Mouse (Mus musculus) hindbrain, embryonic 15.5 days (tissue): Measurements from ENCODE around the gene Clcn5. TPM values are rescaled to one million over a fixed set of nuclear protein-coding genes. Genes with fewer than 3 reads are reported as not detected.

Experiments used
- microRNA counts: library from miRNA; unstranded; fragments of <30 nt; microRNA quantifications from one replicate; lab custom pipeline; 2016
- microRNA-seq: library from miRNA; unstranded; fragments of <30 nt; microRNA quantifications from one replicate; pipeline ENCODE4, GENCODE M21; 2016
- polyA plus RNA-seq: library from polyadenylated mRNA; unstranded; fragments of >200 nt; fragmentation: Nextera tagmentation; extraction: Ambion mirVana; gene quantifications from 2 replicates; pipeline ENCODE4 v1.2.1, GENCODE M21; 2015

The Clcn5 gene
- polyA plus RNA-seq, 1 experiment from 2014 or later = 7.6 TPM

MicroRNA genes within 50 kb of the gene (microRNA counts, 519-probe panel; counts per million panel counts)
- 3,631 counts per million, percentile 74 among the panel's probes with 10 or more counts for microRNA mmu-miR-188-3p (lab: Ali Mortazavi, UCI)
- not detected for microRNA mmu-miR-188-5p (lab: Ali Mortazavi, UCI)
- 2,751 counts per million, percentile 52 among the panel's probes with 10 or more counts for microRNA mmu-miR-362-3p (lab: Ali Mortazavi, UCI)
- microRNA mmu-miR-362-5p (lab: Ali Mortazavi, UCI) = 1,404 counts per million, percentile 6 among the panel's probes with 10 or more counts
- microRNA mmu-miR-500 (lab: Ali Mortazavi, UCI) = 3,461 counts per million, percentile 72 among the panel's probes with 10 or more counts
- 1,565 counts per million, percentile 7 among the panel's probes with 10 or more counts for microRNA mmu-miR-501-3p (lab: Ali Mortazavi, UCI)
- 2,437 counts per million, percentile 36 among the panel's probes with 10 or more counts for microRNA mmu-miR-501-5p (lab: Ali Mortazavi, UCI)
- 2,307 counts per million, percentile 30 among the panel's probes with 10 or more counts for microRNA mmu-miR-532-3p (lab: Ali Mortazavi, UCI)
- 3,163 counts per million, percentile 63 among the panel's probes with 10 or more counts for microRNA mmu-miR-532-5p (lab: Ali Mortazavi, UCI)

Small RNA genes lying within 50 kb of the gene (microRNA-seq; reads per million reads assigned to microRNA genes)
- gene Mir188 (918 reads per million, percentile 77 among the genes with 10 or more reads in this experiment), gene Mir362 (82.6 reads per million, percentile 49 among the genes with 10 or more reads in this experiment), gene Mir500 (141 reads per million, percentile 56 among the genes with 10 or more reads in this experiment), gene Mir501 (515 reads per million, percentile 71 among the genes with 10 or more reads in this experiment), gene Mir532 (981 reads per million, percentile 77 among the genes with 10 or more reads in this experiment)

Other genes starting within 250 kb of the Clcn5 start
- 2.1 and 2.7 TPM in 2 replicates for gene Usp27x, start 56.5 kb upstream of the Clcn5 start, polyA plus RNA-seq